Mouse (Mus musculus) thymus, postnatal 4 days (tissue): ENCODE results near the gene Sema4f.

Experiments
- DNase-seq: peaks from one replicate; pipeline ENCODE4 v3.0.0; 2021

Sema4f gene

DNA sequence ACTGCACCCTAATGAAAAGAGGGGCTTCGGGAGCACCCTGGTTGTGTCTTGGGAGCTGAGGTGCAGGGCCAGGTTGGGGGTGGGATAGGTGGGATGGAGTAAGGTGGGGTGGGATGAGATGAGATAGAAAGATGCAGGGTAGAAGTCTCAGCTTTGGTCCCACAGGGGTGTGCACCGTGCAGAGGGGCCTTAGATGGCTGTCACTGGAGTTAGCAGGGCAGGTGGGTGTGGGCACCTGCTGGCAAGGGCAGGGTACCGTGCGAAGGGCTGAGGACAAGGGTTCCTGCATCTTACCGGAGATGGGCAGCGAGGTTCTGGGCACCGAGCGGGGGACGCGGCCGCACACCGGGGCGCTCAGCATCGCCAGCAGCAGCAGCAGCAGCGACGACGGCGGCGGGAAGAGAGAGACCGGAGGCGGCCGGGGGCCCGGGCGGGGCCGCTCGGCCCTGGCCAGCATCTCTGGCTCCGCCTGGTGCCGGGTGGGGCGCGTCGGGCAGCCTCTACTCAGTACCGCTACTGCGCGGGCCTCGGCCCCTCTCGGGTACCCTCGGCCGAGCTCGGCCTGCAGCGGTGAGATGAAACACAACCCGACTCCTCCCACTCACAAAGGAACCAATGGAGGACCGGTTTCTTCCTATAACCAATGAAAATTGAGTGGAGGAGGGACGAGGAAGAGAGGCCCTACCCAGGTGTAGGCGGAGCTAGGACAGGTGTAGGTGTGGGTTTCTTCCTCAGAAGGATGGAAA, at the start of gene Sema4f:
Sema4f (minus strand) TSS at position 603 of the 746 bp plus-strand sequence.
- peak; percentile 76 for DNase-seq

DNA sequence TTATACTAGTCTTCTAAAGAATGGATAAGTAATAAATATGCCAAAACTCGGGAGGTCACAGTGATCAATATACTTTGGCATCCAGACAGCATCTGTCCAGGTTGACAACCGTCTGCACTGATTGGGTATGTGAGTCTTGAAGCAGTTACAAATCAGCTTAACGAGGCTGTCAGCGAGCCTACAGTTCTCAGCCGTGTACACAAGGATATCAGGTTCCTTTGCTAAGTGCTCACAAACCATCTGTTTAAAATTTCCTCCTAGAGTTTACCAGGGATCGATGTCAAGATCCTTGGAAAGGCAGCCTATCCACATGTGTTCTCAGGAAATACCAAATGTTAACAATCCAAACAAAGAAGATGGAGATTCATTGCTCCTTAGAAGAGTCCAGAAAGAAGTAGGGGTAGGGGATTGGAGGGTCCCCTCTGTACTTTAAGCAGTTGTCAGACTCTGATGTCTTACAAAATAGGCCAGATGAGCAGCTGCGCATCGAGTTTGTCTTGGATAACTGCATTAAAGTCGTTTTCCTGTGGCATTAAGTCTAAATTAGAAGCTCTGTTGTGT, 47.9 kb upstream of the Sema4f start:
- no peak for DNase-seq

DNA sequence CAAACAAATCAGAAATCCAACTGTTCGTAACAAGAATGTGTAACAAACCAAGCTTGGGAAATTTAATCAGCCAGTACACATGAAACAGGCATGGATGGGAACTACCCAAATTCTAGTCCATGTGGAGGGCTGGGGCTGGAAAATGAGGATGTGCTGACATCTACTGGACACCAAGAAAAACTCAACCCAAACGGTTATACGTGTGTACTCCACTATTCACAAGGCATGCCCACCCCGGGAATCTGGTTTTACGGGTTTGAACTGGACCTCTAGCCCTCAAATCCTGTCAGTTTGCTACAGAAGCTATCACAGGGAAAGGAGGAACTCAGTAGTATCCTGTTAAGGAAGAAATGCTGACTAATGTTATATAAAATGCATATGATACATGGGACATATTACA, 31.5 kb upstream of the Sema4f start:
- peak; percentile 61 for DNase-seq

DNA sequence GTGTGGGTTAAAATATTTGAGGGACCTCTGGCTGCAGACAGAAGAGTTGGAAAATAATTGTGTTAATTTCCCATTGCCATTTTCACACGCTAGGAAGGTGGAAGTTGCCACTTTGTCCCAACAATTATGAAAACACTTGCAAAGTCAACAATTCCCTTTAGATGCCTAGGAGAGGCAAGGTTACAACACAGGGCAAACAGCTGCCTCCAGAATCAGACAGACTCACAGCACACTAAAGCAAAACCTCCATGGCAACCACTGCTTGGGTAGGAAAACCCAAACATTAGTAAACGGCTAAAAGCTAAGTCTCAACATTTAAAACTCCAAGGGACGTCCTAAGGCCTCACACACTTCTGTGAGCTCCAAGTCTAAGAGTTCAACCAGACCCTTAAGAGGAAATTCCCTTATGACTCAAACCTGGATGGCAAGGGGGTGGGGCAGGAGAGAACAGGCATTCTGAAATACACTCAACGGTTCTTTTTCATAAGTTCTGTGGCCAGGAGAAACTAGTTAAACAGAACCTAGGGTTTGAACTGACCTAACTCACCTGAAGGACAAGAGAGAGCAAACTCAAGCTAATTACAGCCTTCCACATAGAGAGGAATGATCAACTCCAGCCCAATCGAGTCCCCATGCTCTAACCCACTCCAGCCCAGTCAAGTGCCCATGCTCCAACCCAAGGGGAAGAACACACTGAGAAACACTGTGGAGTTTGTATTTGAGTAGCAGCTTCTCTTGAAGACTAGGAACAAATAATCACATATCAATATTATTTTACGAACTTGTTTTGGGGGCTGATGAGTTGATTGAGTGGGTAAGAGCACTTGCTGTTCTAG, 29.9 kb upstream of the Sema4f start:
- no peak for DNase-seq

DNA sequence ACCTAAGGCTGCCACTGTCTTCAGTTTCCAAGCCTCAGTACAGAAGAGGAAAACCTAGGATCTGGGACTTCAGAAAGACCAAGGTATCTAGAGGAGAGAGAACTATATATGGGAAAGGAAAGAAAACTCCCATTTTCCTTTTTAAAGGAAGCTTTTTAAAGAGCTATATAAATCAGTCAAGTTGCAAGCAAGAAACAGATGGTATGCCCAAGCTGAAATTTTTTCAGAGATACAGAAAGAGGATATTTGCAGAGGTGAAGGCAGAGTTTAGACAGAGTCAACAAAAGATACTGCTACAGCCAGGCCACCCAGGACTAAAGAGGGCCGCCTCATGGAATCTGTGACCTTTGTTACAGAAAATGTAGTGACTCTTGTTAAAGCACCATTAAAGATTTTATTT, 22.1 kb upstream of the Sema4f start:
- no peak for DNase-seq

DNA sequence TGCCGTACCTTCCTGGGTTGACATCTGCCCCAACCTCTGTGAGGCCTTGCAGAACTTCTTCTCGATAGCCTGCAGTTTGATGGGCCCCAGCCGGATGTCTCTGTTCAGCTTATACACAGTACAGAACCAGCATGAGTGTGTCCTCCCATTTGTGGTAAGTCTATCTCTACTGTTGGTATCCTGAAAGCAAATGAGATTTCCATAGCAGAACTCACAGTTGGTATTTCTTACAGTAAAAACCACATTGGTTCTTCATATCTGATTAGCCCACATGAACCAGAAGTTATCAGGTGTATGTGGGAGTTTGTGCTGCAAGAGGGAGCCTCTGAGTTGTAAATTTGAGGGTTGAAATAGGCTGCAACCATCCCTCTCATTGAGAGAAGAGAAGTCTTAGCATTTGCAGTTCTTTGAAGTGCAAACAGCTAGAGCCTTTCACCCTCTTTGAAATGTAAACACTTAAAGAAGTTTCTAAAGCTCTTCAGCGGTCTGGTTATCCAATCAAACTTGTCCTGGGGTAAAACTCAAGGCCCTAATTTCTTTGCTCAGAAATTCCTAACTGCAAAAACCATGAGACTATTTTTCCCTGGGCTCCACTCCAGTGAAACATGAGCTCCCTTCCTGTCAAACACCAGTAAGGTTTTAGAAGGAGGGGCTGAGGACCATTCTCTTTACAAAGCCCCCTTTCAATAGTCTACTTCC, 17.1 kb upstream of the Sema4f start:
- peak; percentile 22 for DNase-seq

DNA sequence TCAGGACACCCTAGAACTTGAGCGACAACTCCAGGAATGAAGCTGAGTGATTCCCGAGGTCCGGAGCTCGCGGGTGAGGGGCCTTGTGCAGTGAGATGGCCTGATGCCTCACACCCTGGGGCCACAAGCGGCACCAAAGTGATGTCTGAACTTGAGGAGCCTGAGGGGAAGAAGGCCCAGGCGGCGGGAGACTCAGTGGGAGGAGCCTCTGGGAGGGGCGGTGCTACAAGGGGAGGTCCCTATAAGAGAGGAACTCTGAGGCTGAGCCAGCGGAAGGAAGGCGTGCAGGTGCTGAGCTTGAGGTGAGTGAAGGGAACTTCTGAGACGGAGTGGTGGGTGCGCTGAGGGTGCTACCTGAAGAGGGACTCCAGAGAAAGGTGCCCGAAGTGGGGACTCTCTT, 7.1 kb upstream of the Sema4f start, which contains the start of gene M1ap:
M1ap (plus strand) TSS at position 252 of the 400 bp plus-strand sequence.
- peak; percentile 40 for DNase-seq

DNA sequence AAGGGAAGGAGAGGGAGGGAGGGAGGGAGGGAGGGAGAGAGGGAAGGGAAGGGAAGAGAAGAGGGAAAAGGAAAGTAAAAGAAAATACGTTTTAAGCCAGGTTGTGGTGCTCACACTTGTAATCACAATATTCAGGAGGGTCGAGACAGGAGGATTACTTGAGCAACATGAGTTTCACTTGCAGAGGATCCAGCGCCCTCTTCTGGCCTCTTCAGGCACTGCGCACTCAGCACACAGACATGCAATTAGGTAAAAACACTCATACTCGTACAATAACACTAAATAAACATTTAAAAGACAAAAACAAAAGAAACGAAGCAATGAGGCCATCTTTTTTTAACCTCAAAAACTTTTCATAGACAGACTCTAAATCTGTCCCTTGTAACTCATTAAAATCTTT, 6.2 kb upstream of the Sema4f start:
- peak; percentile 78 for DNase-seq

DNA sequence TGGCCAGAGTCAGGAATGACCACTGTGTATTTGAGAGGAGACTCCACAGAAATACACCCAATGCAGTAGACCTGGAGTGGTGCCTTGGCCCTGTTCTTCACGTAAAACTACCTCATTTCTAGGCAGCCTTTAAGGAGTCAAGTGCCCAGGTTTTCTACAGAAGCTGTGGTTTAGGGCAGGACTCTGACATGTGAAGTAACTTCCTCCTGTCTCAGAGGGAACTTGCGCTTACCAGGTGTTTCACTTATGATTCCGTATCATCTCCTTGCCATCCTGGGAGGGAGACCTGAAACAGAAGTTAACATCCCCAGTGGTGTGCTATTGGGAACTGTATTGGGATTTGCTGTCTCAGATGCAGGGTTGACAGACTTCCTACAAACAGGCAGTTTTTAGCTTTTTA, 1.2 kb upstream of the Sema4f start:
- DNase-seq: no peak

DNA sequence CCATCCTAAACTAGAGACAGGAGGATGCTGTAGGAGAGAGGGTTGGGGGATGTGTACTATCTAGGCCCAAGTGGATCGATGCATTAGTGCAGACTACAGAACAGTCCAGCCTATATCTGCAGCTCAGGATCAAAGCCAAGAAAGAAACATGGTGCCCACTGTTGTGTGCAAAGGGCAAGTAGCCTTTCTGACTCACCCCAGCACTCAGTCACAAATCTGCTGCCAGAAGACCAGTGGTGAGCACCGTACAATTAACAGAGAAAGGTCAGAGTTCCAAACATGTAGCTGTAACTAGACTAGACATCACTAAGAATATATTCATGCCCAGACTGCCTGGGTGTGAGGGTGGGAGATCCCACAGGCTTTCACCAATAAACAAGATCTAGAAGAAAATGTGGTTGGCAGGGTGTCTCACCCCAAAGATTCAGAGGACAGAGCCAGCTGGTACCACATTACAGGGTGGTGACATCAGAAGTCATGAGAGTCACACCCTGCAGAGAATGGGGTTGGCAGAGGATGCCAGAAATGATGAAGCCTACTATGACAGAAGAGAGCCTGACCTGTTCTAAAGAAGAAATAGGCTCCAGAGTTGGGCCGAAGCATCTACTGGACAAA, 4.8 kb downstream of the Sema4f start:
- DNase-seq: no peak

DNA sequence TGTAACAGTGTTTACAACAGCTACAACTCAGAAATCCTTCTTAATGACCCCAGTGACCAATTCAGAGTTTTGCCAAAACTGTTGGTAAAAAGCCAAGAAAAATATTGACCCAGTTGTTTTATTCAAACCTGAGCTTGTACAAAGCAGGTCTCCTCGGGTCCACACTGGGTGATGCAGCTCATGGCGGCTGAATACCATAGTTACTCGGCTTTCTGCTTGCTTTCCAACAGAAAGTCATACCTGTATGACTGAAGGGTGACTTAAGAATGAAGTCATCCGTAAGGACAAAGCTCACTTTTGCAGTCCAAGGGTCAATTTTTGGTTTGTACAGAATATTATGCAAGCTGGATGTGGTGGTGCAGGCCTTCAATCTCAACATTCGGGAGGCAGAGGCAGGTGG, 12.0 kb downstream of the Sema4f start:
- no peak for DNase-seq

DNA sequence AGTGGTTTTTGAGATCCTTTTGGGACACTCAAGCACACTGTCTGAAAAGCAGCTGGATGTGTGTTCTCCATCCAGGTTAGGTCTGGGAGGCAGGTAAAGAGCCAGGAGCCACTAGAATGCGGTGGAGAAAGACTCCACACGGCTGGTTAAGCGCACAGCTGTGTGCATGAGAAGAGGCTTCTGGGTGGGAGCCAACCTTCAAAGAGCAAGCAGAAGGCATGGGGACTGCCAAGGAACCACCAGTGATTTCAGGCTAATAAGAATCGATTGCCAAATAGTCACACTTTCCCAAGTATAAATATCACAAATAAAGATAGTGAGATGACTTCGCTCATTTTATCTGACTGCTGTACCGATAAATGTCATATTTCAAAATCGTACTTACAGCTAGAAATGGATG, 13.0 kb downstream of the Sema4f start:
- no peak for DNase-seq

DNA sequence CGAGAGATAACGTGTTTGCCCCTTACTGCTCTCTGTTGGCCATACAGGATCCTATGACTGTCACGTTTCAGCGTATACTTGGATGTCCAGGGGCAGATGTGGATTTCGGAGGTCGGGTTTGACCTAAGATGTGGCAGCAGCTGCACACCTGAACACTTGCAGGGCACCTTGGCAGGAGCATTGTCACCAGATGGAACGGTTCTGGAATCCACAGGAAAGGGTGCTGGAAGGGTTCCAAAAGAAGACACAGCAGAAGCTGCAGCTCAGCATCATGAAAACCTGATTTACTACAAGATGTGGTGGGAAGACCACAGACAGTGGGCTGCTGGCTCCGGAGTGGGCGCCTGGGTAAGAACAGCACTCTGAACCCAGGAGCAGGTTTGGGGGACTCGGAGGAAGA, 13.5 kb downstream of the Sema4f start:
- no peak for DNase-seq

DNA sequence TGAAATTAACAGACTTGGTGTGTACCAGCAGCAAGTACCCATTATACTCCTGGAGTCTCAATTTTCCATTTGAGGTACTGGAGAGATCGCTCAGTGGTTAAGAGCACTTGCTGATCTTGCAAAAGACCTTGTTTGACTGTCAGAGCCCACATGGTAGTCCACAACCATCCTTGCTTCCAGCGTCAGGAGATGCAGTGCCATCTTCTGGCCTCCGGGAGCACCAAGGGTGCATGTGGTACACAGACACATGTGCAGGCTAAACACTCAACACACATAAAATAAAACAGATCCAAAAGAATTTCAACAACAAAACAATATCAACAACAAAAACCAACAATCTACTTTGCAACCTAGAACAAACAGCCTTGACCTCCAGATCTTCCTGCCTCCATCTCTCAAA, 14.6 kb downstream of the Sema4f start:
- peak; percentile 53 for DNase-seq

DNA sequence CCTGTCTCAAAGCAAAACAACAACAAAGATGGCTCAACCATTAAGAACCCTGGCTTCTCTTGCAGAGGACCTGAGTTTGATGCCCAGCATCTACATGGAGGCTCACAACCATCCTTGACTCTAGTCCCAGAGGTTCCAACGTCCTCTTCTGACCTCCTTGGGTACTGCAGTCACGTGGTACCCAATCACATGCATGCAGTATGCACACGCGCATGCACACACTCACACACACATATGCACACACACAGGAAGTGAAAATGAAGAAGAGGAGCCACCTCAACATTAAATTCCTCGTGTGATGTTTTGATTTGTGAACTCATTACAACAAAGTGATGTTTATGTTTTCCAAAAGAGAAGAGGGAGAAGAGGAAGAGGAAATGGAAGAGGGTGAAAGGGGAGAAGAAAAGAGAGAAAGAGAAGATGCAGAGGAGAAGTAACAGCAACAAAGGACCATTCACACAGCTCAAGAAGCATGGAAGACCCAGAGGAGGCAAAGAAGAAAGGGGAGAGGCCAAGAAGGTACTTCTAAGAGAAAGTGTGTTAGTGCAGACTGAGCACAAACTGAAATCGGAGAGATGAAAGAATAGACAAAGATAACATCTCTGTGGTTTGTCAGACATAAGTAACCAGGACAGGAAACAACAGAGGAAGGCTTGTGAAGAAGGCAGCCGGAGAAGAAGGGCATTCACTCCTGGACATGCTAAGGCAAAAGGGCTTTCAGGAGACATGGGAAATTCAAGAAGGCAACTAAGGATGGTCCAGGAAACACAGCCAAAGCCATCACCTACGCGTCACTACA, 17.9 kb downstream of the Sema4f start:
- peak; percentile 50 for DNase-seq

DNA sequence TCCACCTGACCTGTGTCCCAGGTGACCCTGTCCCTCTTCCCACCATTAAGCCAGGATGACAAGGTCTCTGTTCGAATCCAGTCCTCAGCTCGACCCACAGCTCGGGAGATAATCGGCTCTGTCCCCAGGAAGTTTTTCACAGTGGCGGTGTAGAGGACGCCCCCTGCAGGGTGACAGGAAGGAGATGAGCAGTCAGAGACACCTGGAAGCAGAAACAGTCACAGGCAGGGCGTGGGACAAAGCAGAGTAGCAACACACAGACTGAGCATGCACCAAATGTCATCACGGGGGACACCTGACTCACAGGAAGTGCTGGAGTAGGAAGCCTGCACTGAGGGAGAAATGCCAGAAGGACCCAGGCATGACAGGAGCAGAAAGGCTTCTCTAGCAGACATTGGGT, 20.0 kb downstream of the Sema4f start:
- DNase-seq: peak; percentile 74

DNA sequence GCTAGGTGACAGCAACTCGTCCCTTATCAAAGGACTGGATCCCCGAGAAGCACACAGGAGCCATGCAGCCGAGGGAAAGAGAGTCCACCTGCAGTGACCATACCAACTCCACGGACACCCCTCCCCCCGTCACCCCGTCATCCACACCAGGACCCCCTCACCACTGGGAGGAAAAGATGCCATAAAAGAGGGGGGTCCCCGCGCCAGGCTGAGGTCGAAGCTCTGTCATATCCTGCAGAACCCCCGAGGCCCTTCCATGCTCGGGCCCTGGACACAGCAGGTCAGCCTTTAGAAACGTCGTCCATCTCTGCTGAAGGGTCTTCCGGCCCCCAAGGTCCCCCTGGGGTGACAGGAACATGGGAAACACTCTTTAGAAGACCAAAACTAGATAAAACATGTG, 21.2 kb downstream of the Sema4f start:
- no peak for DNase-seq

DNA sequence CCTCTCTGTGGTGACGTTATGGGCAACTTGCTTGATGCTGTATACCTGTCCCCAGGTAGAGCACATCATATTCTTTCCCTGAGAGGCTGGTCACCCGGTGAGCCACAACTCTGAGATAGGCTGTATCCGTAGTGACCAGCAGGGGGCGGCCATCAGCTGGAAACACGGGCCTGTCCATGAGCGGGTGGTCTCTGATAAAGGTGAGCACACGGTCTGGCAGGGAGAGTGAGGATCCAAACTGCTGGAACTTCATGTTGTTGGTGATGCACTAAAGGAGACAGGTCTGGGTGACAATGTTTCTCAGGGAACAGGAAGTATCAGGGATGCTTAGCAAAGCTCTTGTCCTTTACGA, 21.8 kb downstream of the Sema4f start:
- DNase-seq: peak; percentile 85

DNA sequence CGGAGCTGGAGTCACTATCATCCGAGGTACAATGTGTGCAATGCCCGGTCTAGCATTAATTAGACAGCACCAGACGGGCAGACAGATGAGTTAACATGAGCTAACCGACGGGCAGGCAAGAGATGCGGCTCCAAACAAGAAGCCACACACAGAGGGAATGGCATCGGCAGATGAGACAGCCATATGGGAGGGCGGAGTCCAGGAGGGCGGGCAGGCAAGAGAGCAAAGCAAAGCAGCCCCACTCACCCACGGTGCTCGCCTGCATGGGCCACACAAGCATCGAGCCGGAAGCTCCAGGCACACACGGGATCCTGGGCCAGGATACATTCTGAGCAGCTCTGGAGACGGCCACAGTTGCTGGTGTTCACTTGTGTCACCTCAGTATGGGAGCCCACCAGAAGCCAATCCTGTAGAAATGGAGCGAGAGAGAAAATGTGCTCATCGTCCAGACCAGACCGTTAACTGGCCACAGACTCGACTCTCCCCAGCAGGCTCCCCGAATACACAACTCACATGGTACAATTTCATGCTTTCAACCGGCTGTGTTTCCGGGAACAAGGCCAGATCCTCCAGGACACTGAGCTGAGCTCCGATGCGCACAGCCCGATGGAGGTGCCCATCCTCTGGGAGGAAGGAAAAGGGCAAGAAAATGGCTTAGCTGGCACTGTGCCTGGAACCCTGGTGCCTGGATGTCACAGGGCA, 22.3 kb downstream of the Sema4f start:
- no peak for DNase-seq

DNA sequence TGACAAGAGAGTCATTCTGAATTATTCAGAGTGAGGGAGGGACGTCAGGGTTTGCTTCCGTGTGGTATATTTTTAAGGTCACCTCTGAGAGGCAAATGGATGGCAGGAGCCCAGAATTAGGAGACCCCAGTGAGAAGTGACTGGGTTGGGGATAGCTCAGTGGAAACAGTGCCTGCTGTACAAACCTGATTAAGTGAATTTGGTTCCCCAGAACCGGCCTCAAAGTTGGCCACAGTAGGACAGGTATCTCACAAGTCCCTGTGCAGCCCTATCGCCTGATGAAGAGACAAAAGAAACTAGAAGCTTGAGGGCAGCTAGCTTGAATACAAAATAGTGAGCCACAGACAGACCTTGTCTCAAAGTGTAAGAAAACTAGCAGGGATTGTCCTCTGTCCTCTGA, 23.1 kb downstream of the Sema4f start:
- DNase-seq: no peak

DNA sequence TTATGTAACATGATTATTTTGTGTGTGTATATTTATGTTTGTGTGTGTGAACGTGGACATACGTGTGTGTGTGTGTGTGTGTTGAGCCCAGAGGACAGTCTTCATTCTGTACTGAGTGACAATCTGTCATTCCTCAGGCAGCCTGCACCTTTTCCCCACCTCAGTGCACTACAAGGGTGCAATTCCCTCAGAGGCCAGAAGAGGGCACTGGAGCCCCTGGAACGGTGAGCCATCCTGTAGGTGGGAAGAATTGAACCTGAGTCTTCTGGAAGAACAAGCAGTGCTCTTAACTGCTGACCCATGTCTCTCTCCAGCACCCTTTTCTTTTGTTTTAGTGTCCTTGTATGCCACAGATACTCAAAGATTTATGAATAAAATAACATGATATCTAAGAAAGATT, 23.7 kb downstream of the Sema4f start:
- DNase-seq: peak; percentile 91
